Mouse (Mus musculus) urinary bladder, postnatal 36 days (tissue): ENCODE data around the gene Prkd2.

Experiments
- DNase-seq, 2 experiments: peaks; one replicate each; pipeline ENCODE4 v3.0.0; 2022; ENCODE audit warnings: low spot score in 2 of 2, mixed read lengths in 1 of 2

Gene Prkd2

GRCm38 (mm10) chr7:16826571-16826970 lies 16.1 kb upstream of the Prkd2 start:
- DNase-seq: no peak

DNA sequence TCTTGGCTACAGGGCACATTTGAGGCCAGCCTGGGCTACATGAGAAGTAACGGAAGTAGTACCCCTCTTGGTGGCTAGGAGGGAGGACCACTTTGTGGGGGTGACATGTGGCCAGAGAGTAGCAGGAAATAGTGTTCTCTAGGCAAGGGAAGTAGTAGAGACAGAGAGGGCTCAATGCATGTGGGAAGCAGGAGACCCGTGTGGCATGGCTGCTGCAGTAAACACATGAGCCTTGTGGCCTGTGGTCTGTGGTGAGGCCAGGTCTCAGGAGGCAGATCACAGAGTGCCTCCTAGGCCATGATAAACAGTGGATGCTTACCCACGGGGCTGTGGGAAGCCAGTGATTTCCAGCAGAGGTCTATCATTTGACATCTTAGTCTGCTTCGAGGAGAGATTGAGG lies 15.4 kb upstream of the Prkd2 start:
- no peak for DNase-seq

- no peak for DNase-seq
These were observed 12.3 kb upstream of the Prkd2 start for GRCm38 (mm10) chr7:16830449-16830848.

GRCm38 (mm10) chr7:16837916-16838803 lies 4.5 kb upstream of the Prkd2 start:
- DNase-seq: no peak

DNA sequence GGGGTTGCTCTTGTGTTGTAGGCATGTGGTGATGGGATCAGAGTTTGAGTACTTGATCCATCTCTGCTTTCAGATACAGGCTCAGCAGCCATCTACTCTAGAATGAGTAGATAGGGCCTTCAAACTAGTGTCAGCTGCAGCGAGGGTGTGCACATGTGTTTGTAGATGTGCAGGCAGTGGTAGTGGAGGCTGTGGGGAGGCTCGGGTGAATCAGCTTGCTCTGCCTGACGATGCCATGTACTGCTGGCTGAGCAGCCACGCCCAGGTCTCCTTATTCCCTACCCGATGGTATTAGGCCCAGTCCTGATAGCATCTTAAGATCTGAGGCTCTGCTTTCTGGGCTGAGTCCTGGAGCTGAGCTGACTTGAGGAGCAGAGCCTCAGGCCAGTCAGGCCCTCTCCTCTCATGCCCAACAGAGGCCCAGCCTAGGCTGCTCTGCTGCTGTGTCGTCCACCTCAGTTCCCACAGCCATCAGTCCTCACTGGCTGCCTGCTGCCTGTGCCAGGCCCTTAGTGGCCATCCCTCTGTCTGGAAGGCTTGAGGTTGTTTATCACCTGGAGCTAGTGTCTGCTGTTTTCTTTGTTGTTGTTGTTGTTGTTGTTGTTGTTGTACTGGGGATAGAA lies 3.8 kb upstream of the Prkd2 start:
- DNase-seq: no peak

DNA sequence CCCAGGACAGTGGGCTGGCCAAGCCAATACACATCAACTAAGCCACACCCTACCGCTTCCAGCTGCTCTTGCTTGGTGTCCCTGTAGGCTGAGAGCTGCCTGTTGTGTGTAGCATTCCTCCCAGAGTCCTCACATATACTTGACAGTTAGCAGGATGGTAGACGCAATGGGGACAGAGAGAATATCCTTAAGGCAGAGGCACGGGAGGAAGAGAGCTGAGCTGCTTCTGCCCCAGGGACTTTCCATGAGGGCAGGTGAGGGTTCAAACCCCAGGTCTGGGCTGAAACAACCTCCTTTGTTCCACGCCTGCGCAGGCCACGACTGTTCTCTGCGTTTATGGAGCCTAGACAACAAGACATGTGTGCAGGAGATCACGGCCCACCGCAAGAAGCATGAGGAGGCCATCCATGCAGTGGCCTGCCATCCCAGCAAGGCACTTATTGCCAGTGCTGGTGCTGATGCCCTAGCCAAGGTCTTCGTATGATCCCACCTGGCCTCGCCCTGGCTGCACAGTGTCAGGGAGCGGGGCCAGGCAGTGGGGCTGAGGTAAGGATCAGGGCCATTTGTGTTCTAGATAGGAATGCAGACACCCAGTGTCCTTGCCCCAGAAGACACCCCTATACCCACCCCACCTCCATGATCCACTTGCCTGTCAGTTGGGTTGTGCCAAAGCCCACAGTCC lies 3.1 kb upstream of the Prkd2 start:
- no peak for DNase-seq

- no peak for DNase-seq
These were observed 2.6 kb upstream of the Prkd2 start for GRCm38 (mm10) chr7:16840109-16840491.

DNA sequence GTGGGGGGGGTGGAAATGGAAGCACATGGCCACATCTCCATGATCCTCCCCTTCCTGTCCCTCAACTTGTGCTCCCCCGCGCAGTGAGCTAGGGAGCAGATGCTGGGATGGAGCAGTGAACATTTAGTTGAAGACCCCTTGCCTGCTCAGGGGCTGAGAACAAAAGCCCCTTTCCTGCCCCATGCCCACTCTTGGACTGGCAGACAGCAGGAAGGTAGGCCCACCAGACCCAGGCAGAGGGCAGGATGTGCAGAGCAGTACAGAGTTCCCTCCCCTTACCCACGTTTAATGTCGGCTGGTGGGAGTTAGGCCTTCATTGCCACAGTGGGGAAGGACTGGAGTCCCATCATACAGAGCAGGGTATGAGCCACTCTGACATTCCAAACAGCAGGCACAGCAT lies 1.6 kb upstream of the Prkd2 start:
- no peak for DNase-seq

DNA sequence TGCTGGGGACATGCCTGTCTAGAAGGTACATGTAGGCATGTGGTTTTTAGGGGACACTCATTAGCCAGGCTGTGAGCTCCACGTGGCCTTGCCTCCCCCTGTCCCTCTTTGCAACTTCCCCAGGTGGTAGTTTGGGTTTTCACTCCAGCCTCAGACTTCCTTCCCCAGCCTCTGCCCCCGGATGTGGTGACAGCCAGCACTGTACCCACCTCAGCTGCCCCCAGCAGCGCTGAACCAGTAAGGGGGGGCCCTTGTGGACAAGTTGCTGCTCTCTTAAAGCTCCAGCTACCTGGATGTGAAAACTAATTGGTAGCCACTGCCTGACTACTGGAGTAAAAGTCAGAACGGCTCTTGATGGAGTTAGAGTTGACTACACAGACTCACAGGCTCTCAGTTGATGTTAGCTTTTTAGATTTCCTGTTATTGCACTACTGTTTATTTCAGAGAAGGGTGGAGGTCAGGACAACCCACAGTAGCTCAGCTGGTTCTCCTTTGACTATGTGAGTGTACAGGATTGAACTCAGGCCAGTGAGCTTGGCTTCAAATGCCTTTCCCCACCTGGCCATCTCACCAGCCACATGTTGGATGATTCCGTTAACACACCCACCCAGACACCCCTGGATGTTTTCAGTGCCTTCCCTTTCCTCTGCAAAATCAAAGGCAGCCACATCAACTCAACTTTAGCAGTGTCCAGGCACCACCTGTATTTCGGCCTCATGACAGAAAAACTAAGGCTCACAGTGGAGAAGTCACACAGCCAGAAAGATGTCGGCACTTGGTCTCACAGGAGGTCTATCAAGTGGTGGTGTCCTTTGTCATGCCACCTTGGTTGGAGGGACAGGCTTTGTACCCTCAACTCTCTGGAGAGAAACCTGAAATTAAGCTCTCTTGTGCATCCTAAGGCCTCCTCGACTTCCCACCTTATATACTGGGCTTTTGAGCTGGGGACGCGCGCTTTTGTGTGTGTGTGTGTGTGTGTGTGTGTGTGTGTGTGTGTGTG lies 841 bp upstream of the Prkd2 start:
- DNase-seq: no peak

- peak; percentile 44 to 55 for DNase-seq
These were observed 904 bp downstream of the Prkd2 start for GRCm38 (mm10) chr7:16843441-16844171.

DNA sequence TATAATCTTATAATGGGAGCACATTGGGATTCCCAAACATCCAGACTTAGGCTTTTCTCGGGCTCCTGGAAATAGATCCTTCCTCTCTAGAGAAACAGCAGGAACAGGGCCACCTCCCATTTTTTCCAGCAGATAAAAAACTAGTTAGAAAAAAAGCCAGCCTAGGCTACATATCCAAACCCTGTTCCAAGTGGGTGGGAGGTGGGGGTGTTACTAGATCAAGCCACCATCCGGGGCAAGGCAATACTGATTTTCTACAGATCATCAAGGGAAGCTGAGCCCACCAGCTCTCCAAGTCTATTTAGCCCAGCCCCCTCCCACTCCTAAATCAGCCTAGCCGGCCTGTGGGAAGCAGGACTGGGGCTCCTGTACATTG lies 2.0 kb downstream of the Prkd2 start:
- no peak for DNase-seq

DNA sequence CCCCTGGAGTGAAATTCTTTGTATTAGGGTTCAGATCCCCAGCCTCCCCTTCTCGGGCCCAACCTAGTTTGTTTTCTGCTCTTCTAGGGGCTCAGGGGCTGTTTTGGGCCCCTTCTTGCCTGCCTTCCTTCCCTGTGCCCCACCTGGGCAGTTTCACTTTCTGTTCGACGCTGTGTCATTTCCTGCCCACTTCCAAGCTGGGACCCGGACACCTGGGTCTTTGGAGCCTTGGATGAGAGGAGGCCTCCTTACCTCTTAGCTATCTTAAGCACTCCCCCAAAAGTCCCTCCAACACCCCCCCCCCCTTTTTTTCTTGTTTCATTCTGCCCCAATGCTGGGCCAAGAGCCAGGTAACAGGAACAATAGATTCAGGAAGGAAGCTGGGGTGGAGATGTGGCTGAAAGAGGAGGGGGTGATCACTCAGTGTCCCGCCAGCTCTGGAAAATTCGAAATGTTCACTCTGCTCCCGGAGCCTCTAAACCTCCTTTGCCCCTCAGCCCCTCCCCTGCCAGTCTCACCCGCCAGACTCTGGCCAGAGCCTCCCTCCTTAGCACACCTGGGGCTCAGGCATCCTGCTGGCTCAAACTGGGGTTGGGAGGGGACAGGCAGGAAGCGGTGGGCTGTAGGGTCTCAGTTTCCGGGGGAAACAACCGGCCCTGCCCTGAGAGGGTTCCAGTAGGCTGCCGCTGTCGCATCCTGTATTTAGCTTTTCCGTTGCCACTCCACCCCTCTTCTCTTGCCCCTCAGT lies 2.5 kb downstream of the Prkd2 start:
- no peak for DNase-seq

- DNase-seq: no peak
These were observed 3.1 kb downstream of the Prkd2 start for GRCm38 (mm10) chr7:16845820-16846167.

DNA sequence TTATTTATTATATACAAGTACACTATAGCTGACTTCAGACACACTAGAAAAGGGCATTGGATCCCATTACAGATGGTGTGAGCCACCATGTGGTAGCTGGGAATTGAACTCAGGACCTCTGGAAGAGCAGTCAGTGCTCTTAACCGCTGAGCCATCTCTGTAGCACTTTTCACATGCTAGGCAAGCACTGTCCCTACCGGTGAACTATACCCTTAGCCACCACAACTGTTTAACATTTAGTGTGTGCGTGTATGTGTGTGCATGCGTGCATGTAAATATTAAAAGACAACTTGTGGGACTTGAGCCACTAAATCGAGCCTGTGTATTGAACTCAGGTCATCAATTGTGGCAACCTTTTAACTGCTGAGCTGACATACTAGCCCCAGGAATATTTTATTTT lies 4.1 kb downstream of the Prkd2 start:
- DNase-seq: no peak

DNA sequence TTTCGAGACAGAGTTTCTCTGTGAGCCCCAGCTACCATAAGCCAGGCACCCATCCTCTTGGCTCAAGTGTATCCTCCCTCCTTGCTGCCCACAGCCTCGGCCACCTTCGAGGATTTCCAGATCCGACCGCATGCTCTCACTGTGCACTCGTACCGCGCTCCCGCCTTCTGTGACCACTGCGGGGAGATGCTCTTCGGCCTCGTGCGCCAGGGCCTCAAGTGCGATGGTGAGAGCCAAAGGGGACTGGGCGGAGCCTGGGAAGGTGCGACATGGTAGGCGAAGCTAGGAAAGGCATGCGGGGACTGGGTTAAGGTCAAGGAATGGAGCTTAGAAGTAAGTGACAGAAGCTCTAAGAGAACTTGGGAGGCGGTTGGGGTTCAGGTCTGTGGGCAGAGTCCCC lies 4.8 kb downstream of the Prkd2 start:
- no peak for DNase-seq

DNA sequence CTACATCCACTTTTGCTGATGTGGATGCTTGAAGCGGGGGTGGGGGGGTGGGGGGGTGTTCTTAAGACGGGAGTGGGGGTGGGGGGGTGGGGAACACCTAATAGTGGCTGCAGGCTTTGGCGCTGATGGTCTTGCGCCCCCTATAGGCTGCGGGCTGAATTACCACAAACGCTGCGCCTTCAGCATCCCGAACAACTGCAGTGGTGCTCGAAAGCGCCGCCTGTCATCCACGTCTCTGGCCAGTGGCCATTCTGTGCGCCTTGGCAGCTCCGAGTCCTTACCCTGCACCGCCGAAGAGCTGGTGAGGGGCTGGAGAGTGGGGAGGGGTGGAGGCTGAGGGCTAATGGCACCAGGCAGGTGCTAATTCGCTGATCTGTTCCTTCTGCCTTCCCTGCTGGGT lies 5.9 kb downstream of the Prkd2 start:
- no peak for DNase-seq

DNA sequence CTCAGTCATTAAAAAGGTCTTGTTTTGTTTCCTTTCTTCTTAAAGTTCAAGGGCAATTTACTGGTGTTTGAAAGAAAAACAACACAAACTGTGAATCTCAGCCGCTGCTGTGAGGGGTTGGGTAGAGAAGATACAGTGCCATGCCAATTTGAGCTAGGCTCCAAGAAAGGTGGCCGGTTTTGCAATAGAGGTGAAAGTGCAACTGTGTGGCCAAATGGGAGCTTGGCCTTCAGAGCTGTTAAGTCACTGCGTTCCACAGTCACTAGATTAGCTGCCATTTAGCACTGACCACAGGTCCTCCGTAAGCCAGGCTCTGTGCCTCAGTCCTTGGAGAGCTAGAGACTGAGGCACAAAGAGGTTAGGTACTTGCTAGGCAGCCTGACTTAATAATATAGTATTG lies 8.9 kb downstream of the Prkd2 start:
- DNase-seq: peak in 1 of 2 experiments; percentile 29

DNA sequence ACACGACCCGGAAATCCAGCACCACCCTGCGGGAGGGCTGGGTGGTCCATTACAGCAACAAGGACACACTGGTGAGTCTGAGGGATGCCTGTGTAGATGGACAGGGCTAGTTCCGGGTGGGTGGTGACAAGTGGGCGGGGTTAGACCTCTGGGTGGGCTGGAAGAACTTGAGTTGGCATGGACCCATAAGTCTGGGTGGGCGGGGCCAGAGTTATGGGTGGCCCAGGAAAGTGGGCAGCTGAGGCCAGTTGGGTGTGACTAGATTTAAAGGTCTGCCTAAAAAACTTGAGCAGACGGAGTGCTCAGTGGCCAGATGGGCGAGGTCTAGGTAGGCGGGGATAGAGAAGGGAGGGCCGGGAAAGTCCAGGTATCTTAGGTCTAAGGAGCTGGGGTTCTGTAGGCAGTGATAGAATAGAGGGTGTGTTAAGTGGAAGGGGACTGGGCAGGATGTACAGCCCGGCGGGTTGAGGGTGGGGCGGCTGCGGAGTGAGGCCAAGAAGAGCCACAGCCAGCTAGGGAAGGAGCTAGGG lies 10.7 kb downstream of the Prkd2 start:
- peak in 1 of 2 experiments; percentile 33 for DNase-seq

DNA sequence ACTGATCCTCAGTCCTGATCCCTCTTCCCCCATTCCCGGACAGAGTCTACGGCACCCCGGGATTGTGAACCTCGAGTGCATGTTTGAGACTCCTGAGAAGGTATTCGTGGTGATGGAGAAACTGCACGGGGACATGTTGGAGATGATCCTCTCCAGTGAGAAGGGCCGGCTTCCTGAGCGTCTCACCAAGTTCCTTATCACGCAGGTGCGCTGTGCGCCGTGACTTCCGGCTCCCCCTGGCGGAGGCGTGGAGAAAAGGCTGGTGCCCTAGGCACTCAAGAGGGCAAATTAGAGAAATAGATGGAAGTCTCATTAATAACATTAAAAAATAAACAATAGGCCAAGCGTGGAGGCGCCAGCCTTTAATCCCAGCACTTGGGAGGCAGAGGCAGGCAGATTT lies 15.6 kb downstream of the Prkd2 start:
- DNase-seq: peak in 1 of 2 experiments; percentile 38
